Mouse (Mus musculus) ovary, postnatal 36 days (tissue): Measurements from ENCODE around the gene Gm33543.

Experiments
- DNase-seq: peaks from one replicate; pipeline ENCODE4 v3.0.0; 2022; ENCODE audit warnings: low spot score, mixed read lengths

Gm33543 gene

GRCm38 (mm10) chr10:95777701-95778320 is 64.9 kb downstream of the Gm33543 start:
- DNase-seq: no peak

GRCm38 (mm10) chr10:95777071-95777470 is 65.7 kb downstream of the Gm33543 start:
- DNase-seq: no peak

GRCm38 (mm10) chr10:95774856-95775255 is 67.9 kb downstream of the Gm33543 start:
- DNase-seq: no peak

- DNase-seq: no peak
Measured at GRCm38 (mm10) chr10:95774001-95774628, 68.6 kb downstream of the Gm33543 start.
